Mouse (Mus musculus): ENCODE results near the gene Slbp. TPM values are rescaled to one million over a fixed set of nuclear protein-coding genes. Genes with fewer than 3 reads are reported as not detected.

Slbp gene
- polyA plus RNA-seq, 1 experiment from 2014 or later, result 146 TPM

DNA sequence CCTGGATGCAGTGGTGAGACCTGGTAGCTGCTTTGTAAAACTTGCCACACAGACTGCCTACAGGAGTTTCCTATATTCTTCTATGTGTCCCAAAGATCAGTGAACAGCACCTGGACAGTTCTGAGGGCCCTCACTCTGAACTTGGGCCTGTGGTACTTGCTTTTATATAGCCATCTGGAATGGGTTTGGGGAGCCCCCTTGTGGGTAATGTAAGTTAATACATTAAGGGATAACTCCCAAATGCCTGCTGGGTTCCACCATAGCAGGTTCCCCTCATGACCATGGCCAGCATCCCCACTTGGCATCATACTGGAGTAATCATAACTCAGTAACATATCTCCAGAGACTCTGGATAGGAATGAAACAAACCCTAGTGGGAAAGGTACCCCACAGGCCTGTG, 15.8 kb upstream of the Slbp start:
- Histone ChIP-seq H3K4me3 (replicated peaks; ENCODE audit: low read depth, low read length) (no peak overlapping the region), H3K9ac (ENCODE audit: low read depth, low read length) (no peak overlapping the region), H3K27me3 (ENCODE audit: insufficient read depth, low read length) (no peaks in the 10 kb centered on the region), H3K4me1 (replicated peaks; ENCODE audit: insufficient read depth, low read length) (no peaks in the 10 kb centered on the region), H3K9me3 (replicated peaks; ENCODE audit: low read length) (no peaks in the 10 kb centered on the region), H3K4me2 (ENCODE audit: low read length) (no peak overlapping the region), H3K36me3 (ENCODE audit: insufficient read depth, low read length) (peaks cover 59% of the 10 kb centered on the region), H3K27ac (no peak overlapping the region)
- ATAC-seq (replicated peaks; ENCODE audit: low FRiP score, low read depth), result no peak
- peak; percentile 58 for TF ChIP-seq CTCF (IDR thresholded peaks at IDR 0.05; ENCODE audit: low read depth)
- peak; percentile 62 for DNase-seq (ENCODE audit: low spot score)

DNA sequence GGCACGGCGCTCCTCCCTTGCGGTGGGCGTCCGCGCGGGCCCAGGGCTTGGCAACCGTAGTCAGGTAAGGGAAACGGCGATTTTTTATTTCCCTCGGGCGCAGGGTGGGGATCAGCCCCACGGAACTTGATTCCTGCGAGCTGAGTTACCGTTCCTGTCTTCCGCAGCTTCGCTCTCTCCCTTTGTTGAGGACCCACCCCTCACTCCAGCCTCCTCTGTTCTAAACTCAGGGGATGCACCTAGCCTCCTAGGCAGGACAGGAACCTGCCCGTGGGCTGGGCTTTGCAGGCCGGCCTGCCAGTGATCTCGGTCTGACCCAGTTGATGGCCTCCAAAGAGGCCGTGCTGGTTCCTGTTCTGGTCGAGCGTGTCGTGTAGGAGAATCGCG, 6.3 kb upstream of the Slbp start:
- no peak for TF ChIP-seq CTCF (IDR thresholded peaks at IDR 0.05; ENCODE audit: low read depth)
- peak overlapping the region; percentile 97 for H3K27ac ChIP-seq
- WGBS, result 0% methylated on average over 26 of the region's 26 CpGs
- H3K9me3 ChIP-seq (replicated peaks; ENCODE audit: low read length), result no peaks in the 10 kb centered on the region
- no peak for ATAC-seq (replicated peaks; ENCODE audit: low FRiP score, low read depth)
- 0 out of 2 replicates have a peak, but pooled peaks cover 13% of the 10 kb centered on the region for H3K36me3 ChIP-seq (ENCODE audit: insufficient read depth, low read length)
- DNase-seq (ENCODE audit: low spot score), result peak; percentile 15
- H3K4me2 ChIP-seq (ENCODE audit: low read length), result peak overlapping the region; percentile 66
- H3K4me3 ChIP-seq (replicated peaks; ENCODE audit: low read depth, low read length), result peak overlapping the region; percentile 73
- H3K27me3 ChIP-seq (ENCODE audit: insufficient read depth, low read length), result no peaks in the 10 kb centered on the region
- peak overlapping the region; percentile 66 for H3K9ac ChIP-seq (ENCODE audit: low read depth, low read length)
- peaks cover 15% of the 10 kb centered on the region; the same call in 1 of the 2 replicates for H3K4me1 ChIP-seq (replicated peaks; ENCODE audit: insufficient read depth, low read length)

GRCm38 (mm10) chr5:33657787-33658663, 5.7 kb upstream of the Slbp start, which contains the start of the genes Tacc3 and Tmem129:
Tacc3 (plus strand) TSS chr5:33658128.
Tmem129 (minus strand) TSS chr5:33658416.
- peak; percentile 97 for ATAC-seq (replicated peaks; ENCODE audit: low FRiP score, low read depth)
- Histone ChIP-seq H3K4me1 (replicated peaks; ENCODE audit: insufficient read depth, low read length) (peaks cover 15% of the 10 kb centered on the region; the same call in 1 of the 2 replicates), H3K9me3 (replicated peaks; ENCODE audit: low read length) (no peaks in the 10 kb centered on the region), H3K36me3 (ENCODE audit: insufficient read depth, low read length) (0 out of 2 replicates have a peak, but pooled peaks cover 12% of the 10 kb centered on the region), H3K4me2 (ENCODE audit: low read length) (peak within 1 kb of the TSS; percentile 66), H3K4me3 (replicated peaks; ENCODE audit: low read depth, low read length) (peak within 1 kb of the TSS; percentile 73), H3K27me3 (ENCODE audit: insufficient read depth, low read length) (no peaks in the 10 kb centered on the region), H3K27ac (peak within 1 kb of the TSS; percentile 97), H3K9ac (ENCODE audit: low read depth, low read length) (peak within 1 kb of the TSS; percentile 66)
- under 1% methylated on average over 60 of the region's 60 CpGs for WGBS
- TF ChIP-seq CTCF (IDR thresholded peaks at IDR 0.05; ENCODE audit: low read depth), result 0 out of 2 replicates have a peak, but pooled peaks have one; percentile 14
- DNase-seq (ENCODE audit: low spot score), result peak; percentile 100

GRCm38 (mm10) chr5:33657251-33657786, 4.9 kb upstream of the Slbp start:
- DNase-seq (ENCODE audit: low spot score), result no peak
- under 1% methylated on average over 32 of the region's 32 CpGs for WGBS
- Histone ChIP-seq H3K27me3 (ENCODE audit: insufficient read depth, low read length) (no peaks in the 10 kb centered on the region), H3K4me2 (ENCODE audit: low read length) (peak overlapping the region; percentile 66), H3K9ac (ENCODE audit: low read depth, low read length) (peak overlapping the region; percentile 64), H3K36me3 (ENCODE audit: insufficient read depth, low read length) (0 out of 2 replicates have a peak, but pooled peaks cover 12% of the 10 kb centered on the region), H3K4me1 (replicated peaks; ENCODE audit: insufficient read depth, low read length) (peaks cover 15% of the 10 kb centered on the region; the same call in 1 of the 2 replicates), H3K4me3 (replicated peaks; ENCODE audit: low read depth, low read length) (peak overlapping the region; percentile 73), H3K9me3 (replicated peaks; ENCODE audit: low read length) (no peaks in the 10 kb centered on the region), H3K27ac (peak overlapping the region; percentile 97)
- peak; percentile 21 for ATAC-seq (replicated peaks; ENCODE audit: low FRiP score, low read depth)
- no peak for TF ChIP-seq CTCF (IDR thresholded peaks at IDR 0.05; ENCODE audit: low read depth)

- Histone ChIP-seq H3K4me2 (ENCODE audit: low read length) (peak overlapping the region; percentile 66), H3K9ac (ENCODE audit: low read depth, low read length) (peak overlapping the region; percentile 64; the same call in 1 of the 2 replicates), H3K4me1 (replicated peaks; ENCODE audit: insufficient read depth, low read length) (peaks cover 15% of the 10 kb centered on the region; the same call in 1 of the 2 replicates), H3K27ac (peak overlapping the region; percentile 97), H3K9me3 (replicated peaks; ENCODE audit: low read length) (no peaks in the 10 kb centered on the region), H3K27me3 (ENCODE audit: insufficient read depth, low read length) (no peaks in the 10 kb centered on the region), H3K4me3 (replicated peaks; ENCODE audit: low read depth, low read length) (peak overlapping the region; percentile 73), H3K36me3 (ENCODE audit: insufficient read depth, low read length) (0 out of 2 replicates have a peak, but pooled peaks cover 12% of the 10 kb centered on the region)
- ATAC-seq (replicated peaks; ENCODE audit: low FRiP score, low read depth) (no peak), DNase-seq (ENCODE audit: low spot score) (no peak)
- 12% methylated on average over 1 of the region's 1 CpGs for WGBS
- TF ChIP-seq CTCF (IDR thresholded peaks at IDR 0.05; ENCODE audit: low read depth), result no peak
These were observed 4.4 kb upstream of the Slbp start for GRCm38 (mm10) chr5:33656739-33657138.

DNA sequence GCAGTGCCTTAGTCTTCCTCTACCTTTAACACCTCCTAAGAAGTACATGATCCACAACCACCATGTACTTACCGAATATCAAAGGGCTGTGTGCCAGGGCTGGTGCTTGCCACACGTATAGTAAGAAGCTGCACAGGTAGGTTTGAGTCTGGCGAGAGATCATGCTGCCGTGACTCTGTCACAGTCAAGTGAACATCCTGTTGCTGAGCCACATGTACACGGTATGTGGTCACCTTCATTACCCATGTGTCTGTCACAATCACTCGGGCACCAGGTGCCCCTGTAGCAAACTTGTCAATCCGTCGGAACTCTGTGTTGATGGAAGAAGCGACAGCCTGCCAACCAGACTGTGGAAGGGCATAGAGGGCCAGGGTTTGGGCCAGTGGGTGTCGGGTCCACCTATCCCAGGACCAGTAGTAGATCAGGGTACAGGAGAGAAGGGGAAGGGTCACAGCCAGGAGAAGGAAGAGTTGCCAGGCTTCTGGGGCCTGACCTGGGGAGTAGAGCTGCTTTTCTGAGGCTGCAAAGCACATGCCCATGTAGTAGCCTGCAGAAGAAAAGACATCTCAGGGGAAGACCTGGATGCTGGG, 3.0 kb upstream of the Slbp start:
- no peak overlapping the region for H3K27ac ChIP-seq
- H3K9ac ChIP-seq (ENCODE audit: low read depth, low read length), result no peak overlapping the region
- H3K36me3 ChIP-seq (ENCODE audit: insufficient read depth, low read length), result no peaks in the 10 kb centered on the region
- H3K27me3 ChIP-seq (ENCODE audit: insufficient read depth, low read length), result no peaks in the 10 kb centered on the region
- DNase-seq (ENCODE audit: low spot score), result no peak
- no peak overlapping the region for H3K4me2 ChIP-seq (ENCODE audit: low read length)
- no peak for ATAC-seq (replicated peaks; ENCODE audit: low FRiP score, low read depth)
- WGBS, result 75% methylated on average over 10 of the region's 10 CpGs
- H3K4me3 ChIP-seq (replicated peaks; ENCODE audit: low read depth, low read length), result no peak overlapping the region
- H3K9me3 ChIP-seq (replicated peaks; ENCODE audit: low read length), result no peaks in the 10 kb centered on the region
- no peak for TF ChIP-seq CTCF (IDR thresholded peaks at IDR 0.05; ENCODE audit: low read depth)
- H3K4me1 ChIP-seq (replicated peaks; ENCODE audit: insufficient read depth, low read length), result peaks cover 24% of the 10 kb centered on the region
